Mouse (Mus musculus) embryonic fibroblast, embryonic 13.5 days (primary cell): ENCODE measurements around the gene Tsx. TPM values are rescaled to one million over a fixed set of nuclear protein-coding genes. Genes with fewer than 3 reads are reported as not detected.

ENCODE experiments used
- H3K27ac ChIP-seq: 2 replicates; pipeline ENCODE4 v1.5.1; 2012; ENCODE audit warnings: low read length, control low read depth, inconsistent platforms; ENCODE audit not compliant: insufficient read depth
- H3K4me1 ChIP-seq: 2 replicates; pipeline ENCODE4 v1.6.1; 2011; ENCODE audit warnings: low read length; ENCODE audit not compliant: control insufficient read depth, insufficient read depth
- H3K4me3 ChIP-seq: 2 replicates; pipeline ENCODE4 v1.5.1; 2011; ENCODE audit warnings: mild to moderate bottlenecking, control low read depth, low read length; ENCODE audit not compliant: insufficient read depth
- CTCF ChIP-seq: IDR thresholded peaks from 2 replicates; pipeline ENCODE4 v1.5.1; 2011; ENCODE audit warnings: mild to moderate bottlenecking, control low read depth, low read length, moderate library complexity, borderline replicate concordance; ENCODE audit not compliant: insufficient read depth
- POLR2A ChIP-seq: IDR thresholded peaks from 2 replicates; pipeline ENCODE4 v1.6.1; 2011; ENCODE audit warnings: low read depth, mild to moderate bottlenecking, control low read depth, low read length, moderate library complexity
- polyA plus RNA-seq: library from polyadenylated mRNA; stranded (reverse); fragments of >200 nt; gene quantifications from 2 replicates; pipeline ENCODE4 v1.2.4, GENCODE M21; 2011; ENCODE audit warnings: low read depth; ENCODE audit not compliant: missing spikeins, insufficient read length

The Tsx gene
- polyA plus RNA-seq, 1 experiment, result not detected

GRCm38 (mm10) chrX:103468998-103469397 is 54.7 kb downstream of the Tsx start:
- Histone ChIP-seq H3K4me3 (no peak overlapping the region), H3K27ac (no peak overlapping the region), H3K4me1 (no peaks in the 10 kb centered on the region)
- TF ChIP-seq CTCF (no peak), POLR2A (no peak)

GRCm38 (mm10) chrX:103472346-103472745 is 58.1 kb downstream of the Tsx start:
- Histone ChIP-seq H3K27ac (no peak overlapping the region), H3K4me1 (no peaks in the 10 kb centered on the region), H3K4me3 (no peak overlapping the region)
- TF ChIP-seq CTCF (no peak), POLR2A (no peak)

Other genes with a start within 250 kb of the Tsx start
- 1.3 and 1.9 TPM in 2 replicates for gene Nap1l2, start 227.8 kb upstream of the Tsx start, polyA plus RNA-seq
- not detected in 2 replicates for gene Cdx4, start 93.1 kb upstream of the Tsx start, polyA plus RNA-seq
- 3.7 and 3.8 TPM in 2 replicates for gene Chic1, start 58.0 kb upstream of the Tsx start, polyA plus RNA-seq
- not detected in 2 replicates for gene Gm26992, start 7.5 kb downstream of the Tsx start, polyA plus RNA-seq
- not detected in 2 replicates for gene Zcchc13, start 216.1 kb downstream of the Tsx start, polyA plus RNA-seq